Mouse (Mus musculus) adrenal gland, postnatal 4 days (tissue): ENCODE measurements around the gene Ttll10. TPM values are rescaled to one million over a fixed set of nuclear protein-coding genes. Genes with fewer than 3 reads are reported as not detected.
A peak's percentile ranks its signal among the peaks of the same experiment; 100 is the strongest.

Source experiments
- DNase-seq, 2 experiments: peaks; one replicate each; pipeline ENCODE4 v3.0.0; 2021 to 2022; ENCODE audit warnings: low spot score in 2 of 2, mixed read lengths in 2 of 2
- total RNA-seq, 2 experiments: library from RNA; stranded (reverse); gene quantifications; 2 replicates each; pipeline ENCODE4 v1.2.3; 2021

Ttll10 gene
- total RNA-seq, 2 experiments from 2014 or later, result 0.59 to 5.0 TPM

- DNase-seq, result no peak
Observed at GRCm38 (mm10) chr4:156067256-156067949, 8.2 kb upstream of the Ttll10 start.

- no peak for DNase-seq
Observed at GRCm38 (mm10) chr4:156065156-156065894, 6.1 kb upstream of the Ttll10 start.

- DNase-seq, result no peak
Observed at GRCm38 (mm10) chr4:156064510-156064897, 5.3 kb upstream of the Ttll10 start.

GRCm38 (mm10) chr4:156063861-156064509, 4.8 kb upstream of the Ttll10 start:
- DNase-seq, result no peak

GRCm38 (mm10) chr4:156059713-156060112, 499 bp upstream of the Ttll10 start:
- DNase-seq, result no peak

- DNase-seq, result no peak
Observed at GRCm38 (mm10) chr4:156058826-156059225, 388 bp downstream of the Ttll10 start.

- DNase-seq, result no peak
Observed at GRCm38 (mm10) chr4:156057702-156058101, 1.5 kb downstream of the Ttll10 start.

GRCm38 (mm10) chr4:156055173-156055572, 4.0 kb downstream of the Ttll10 start:
- no peak for DNase-seq

GRCm38 (mm10) chr4:156054606-156055005, 4.6 kb downstream of the Ttll10 start:
- no peak for DNase-seq

GRCm38 (mm10) chr4:156054130-156054529, 5.1 kb downstream of the Ttll10 start:
- no peak for DNase-seq

GRCm38 (mm10) chr4:156053113-156053512, 6.1 kb downstream of the Ttll10 start:
- DNase-seq, result no peak

GRCm38 (mm10) chr4:156050391-156050980, 8.7 kb downstream of the Ttll10 start:
- DNase-seq, result no peak

GRCm38 (mm10) chr4:156049779-156050178, 9.4 kb downstream of the Ttll10 start:
- no peak for DNase-seq

GRCm38 (mm10) chr4:156044754-156045153, 14.5 kb downstream of the Ttll10 start:
- no peak for DNase-seq

GRCm38 (mm10) chr4:156034901-156035300, 24.3 kb downstream of the Ttll10 start:
- DNase-seq, result no peak

- no peak for DNase-seq
Observed at GRCm38 (mm10) chr4:156034301-156034700, 24.9 kb downstream of the Ttll10 start.

- DNase-seq, result no peak
Observed at GRCm38 (mm10) chr4:156033476-156034119, 25.6 kb downstream of the Ttll10 start.

GRCm38 (mm10) chr4:156032856-156033255, 26.4 kb downstream of the Ttll10 start:
- no peak for DNase-seq

- DNase-seq, result peak; percentile 41 to 63
Observed at GRCm38 (mm10) chr4:156031593-156032391, 27.4 kb downstream of the Ttll10 start.

- DNase-seq, result no peak
Observed at GRCm38 (mm10) chr4:156031255-156031592, 28.0 kb downstream of the Ttll10 start.
